Mouse (Mus musculus): ENCODE data around the gene Mmadhc. TPM values are rescaled to one million over a fixed set of nuclear protein-coding genes. Genes with fewer than 3 reads are reported as not detected.

Mmadhc gene
- polyA plus RNA-seq, 2 experiments, result 43.7 to 79.7 TPM

- Histone ChIP-seq H3K9ac (replicated peaks) (no peak overlapping the region), H3K4me3 (ENCODE audit: insufficient read depth in 1 of 2, low read depth in 2 of 2, low read length in 2 of 2) (no peak overlapping the region), H3K9me3 (ENCODE audit: control insufficient read depth, low read length) (no peaks in the 10 kb centered on the region), H3K4me1 (replicated peaks; ENCODE audit: control insufficient read depth in 2 of 2, insufficient read depth in 2 of 2, low read length in 1 of 2) (no peaks in the 10 kb centered on the region), H3K27me3 (ENCODE audit: control insufficient read depth, insufficient read depth, low read length) (no peaks in the 10 kb centered on the region), H3K4me2 (ENCODE audit: low read depth) (no peak overlapping the region), H3K27ac (no peak overlapping the region), H3K36me3 (replicated peaks; ENCODE audit: control insufficient read depth, insufficient read depth, low read depth) (no peaks in the 10 kb centered on the region)
- WGBS (ENCODE audit: insufficient replicate concordance), result 53% methylated on average over 3 of the region's 3 CpGs
- no peak for DNase-seq (ENCODE audit: low read depth in 3 of 3, low spot score in 3 of 3)
- TF ChIP-seq CTCF (IDR thresholded peaks at IDR 0.05; ENCODE audit: low read depth) (no peak), EP300 (IDR thresholded peaks at IDR 0.05; ENCODE audit: low read depth) (no peak)
- no peak for ATAC-seq (ENCODE audit: insufficient read depth)
Observed at GRCm38 (mm10) chr2:50248551-50248950, 48.0 kb downstream of the Mmadhc start.

GRCm38 (mm10) chr2:50233491-50233890 is 63.1 kb downstream of the Mmadhc start:
- no peaks in the 10 kb centered on the region for H3K4me1 ChIP-seq (replicated peaks; ENCODE audit: control insufficient read depth in 2 of 2, insufficient read depth in 2 of 2, low read length in 1 of 2)
- H3K4me3 ChIP-seq (ENCODE audit: insufficient read depth in 1 of 2, low read depth in 2 of 2, low read length in 2 of 2), result no peak overlapping the region
- no peak overlapping the region for H3K9ac ChIP-seq (replicated peaks)
- no peaks in the 10 kb centered on the region for H3K36me3 ChIP-seq (replicated peaks; ENCODE audit: control insufficient read depth, insufficient read depth, low read depth)
- WGBS (ENCODE audit: insufficient replicate concordance), result 66% methylated on average over 8 of the region's 8 CpGs
- H3K27me3 ChIP-seq (ENCODE audit: control insufficient read depth, insufficient read depth, low read length), result no peaks in the 10 kb centered on the region
- ATAC-seq (ENCODE audit: insufficient read depth) (no peak), DNase-seq (ENCODE audit: low read depth in 3 of 3, low spot score in 3 of 3) (no peak)
- no peak overlapping the region for H3K4me2 ChIP-seq (ENCODE audit: low read depth)
- H3K9me3 ChIP-seq (ENCODE audit: control insufficient read depth, low read length), result no peaks in the 10 kb centered on the region
- H3K27ac ChIP-seq, result no peak overlapping the region
- TF ChIP-seq EP300 (IDR thresholded peaks at IDR 0.05; ENCODE audit: low read depth) (no peak), CTCF (IDR thresholded peaks at IDR 0.05; ENCODE audit: low read depth) (no peak)

Other genes starting within 250 kb of the Mmadhc start
- 0.09 and 0.19 TPM in 2 replicates for gene Lypd6, start 230.4 kb downstream of the Mmadhc start, polyA plus RNA-seq (2012; rRNA removed)
- 0.18 TPM in 2 replicates for gene Lypd6, start 230.4 kb downstream of the Mmadhc start, polyA plus RNA-seq (2014; fragmentation: Nextera tagmentation; extraction: Ambion mirVana)

Data from liver, embryonic 14.5 days (tissue).